Mouse (Mus musculus) layer of hippocampus, adult 9-11 months (tissue): ENCODE results near the gene Tfe3.
"Not testable (repeated sequence)": the region's sequence is repeated elsewhere in the genome, so short reads cannot be mapped to it uniquely, and the experiment has no call there.

Experiments
- DNase-seq: peaks from one replicate; pipeline ENCODE4 v3.0.0; 2022

Tfe3 gene

DNA sequence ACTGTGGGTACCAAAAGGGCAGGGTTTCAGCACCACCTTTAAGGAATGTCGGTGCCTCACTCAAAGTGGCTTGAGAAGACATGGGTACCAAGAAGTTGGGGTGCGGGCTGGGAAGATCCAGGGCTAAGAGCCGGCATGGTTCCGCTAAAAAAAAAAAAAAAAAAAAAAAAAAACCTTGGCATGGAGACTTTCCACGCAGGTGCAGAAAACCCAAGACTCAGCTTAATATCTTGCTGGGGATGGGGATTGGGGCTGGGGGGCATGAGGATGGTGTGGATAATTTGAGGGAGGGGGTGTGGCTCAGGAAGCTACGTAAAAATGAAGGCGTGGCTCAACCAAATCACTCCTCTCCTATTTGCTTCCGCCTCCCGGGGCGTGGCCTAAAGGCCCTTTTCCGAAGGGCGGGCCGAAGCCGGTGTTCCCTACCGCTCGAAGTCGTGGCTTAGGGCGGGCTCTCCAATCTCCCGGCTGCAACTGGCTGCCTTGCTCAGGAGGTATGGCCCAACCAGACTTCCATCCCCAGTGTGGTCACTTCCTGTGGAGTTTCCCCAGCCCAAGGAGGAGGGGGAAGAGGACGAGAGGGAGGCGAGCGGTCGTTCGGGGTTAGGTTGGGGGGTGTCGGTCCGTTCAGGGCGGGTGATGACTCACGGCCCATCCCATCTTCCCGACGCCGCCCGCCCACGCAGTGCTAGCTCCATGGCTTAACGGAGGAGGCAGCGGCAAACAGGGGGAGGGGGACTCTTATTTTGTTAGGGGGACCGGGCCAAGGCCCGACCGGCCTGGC lies at the start of gene Tfe3:
Gene Tfe3, plus strand, starts transcription at position 424 of the 784 bp plus-strand sequence.
- DNase-seq = peak; percentile 96

GRCm38 (mm10) chrX:7713764-7714134 lies 48.6 kb upstream of the Tfe3 start:
- DNase-seq = not testable (repeated sequence)

DNA sequence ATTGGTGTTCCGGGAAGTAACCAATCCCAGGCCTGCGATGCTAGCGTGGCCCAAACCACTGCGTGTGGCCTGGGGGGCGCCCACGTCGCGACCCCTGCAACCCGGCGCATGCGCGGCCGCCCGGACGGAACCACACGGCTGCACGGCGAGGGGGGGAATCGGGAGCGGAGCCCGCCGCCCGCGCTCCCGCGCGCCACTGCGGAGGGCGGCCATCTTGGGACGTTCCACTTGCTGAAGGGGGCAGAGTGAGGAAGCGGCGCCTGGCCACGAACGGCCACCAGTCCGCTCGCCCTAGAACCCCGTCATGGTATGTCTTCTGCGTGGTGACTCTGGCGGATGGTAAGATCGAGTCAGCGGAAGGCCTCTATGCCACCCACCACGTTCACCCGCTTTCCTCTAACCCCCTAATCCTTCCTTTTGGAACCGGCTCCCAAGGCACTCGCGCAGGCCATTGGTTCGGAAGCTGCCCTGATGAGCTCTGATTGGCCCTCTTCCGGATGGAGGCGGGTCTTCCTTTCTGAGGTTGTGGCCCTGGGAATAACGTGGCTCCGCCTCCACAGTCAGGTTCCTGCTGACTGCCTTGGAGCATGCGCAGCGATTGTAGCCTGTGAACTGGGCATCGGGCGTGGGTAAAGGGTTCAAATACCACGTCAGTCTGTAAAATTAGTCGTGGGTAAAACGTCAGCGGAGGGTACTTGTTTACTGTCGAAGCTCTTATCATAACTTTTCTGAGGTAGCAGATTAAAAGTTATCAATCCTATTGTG lies 48.0 kb upstream of the Tfe3 start, which contains the start of gene Wdr45:
Gene Wdr45, plus strand, starts transcription at position 199 of the 765 bp plus-strand sequence.
- peak; percentile 98 for DNase-seq

- DNase-seq = not testable (repeated sequence)
Measured at GRCm38 (mm10) chrX:7716058-7716457, 46.3 kb upstream of the Tfe3 start.

DNA sequence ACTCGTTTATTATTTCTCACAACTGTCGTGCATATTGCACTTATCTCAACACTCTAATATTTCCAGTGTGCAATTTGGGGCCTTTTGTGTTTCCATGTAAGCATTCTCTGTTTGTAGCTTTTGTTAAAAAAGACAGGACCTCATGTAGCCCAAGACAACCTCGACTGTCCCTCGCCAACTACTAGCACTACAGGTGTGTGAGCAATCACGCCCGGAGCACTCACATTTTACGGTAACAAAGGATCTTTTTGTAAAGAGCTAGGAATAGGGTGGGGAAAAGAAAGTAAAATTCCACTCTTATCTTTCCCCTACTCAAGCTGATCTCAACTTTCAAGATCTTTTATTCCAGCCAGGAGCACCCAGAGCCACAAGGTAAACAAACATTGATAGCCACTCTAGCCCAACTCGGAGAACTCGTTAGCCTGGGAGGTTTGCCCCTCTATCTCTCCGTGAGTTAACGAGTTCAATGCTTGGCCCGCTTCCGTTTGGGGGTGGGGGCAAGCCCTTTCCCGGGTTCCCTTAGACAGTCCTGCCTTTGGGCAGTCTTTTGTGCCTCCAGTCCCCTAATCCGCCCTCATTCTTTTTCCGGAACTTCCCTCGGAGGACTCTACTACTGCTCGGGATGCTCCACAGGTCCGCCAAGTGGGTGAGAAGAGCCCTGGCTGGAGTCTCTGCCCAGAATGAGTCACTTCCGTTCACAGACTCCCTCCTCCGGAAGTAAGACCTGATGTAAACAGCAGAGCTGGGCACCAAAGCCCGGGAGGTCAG lies 40.7 kb upstream of the Tfe3 start, which contains the start of gene Gm45208:
Gene Gm45208, plus strand, starts transcription at position 732 of the 768 bp plus-strand sequence.
- peak; percentile 72 for DNase-seq

DNA sequence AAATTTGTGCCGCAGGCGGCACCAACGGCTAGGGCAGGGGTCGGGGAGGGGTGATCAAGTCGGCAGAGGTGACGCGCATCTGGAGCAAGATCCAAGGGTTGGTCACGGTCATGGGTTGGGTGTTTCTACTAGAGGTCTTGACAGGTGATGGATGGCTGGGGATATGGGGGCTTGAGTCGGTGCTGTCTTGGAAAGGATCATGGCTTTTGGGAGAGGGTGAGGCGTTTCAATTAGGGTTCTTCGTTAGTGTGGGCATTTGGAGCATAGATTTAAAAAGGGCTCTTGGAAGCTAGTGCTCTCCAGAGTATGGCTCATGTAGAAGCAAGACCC lies 40.1 kb upstream of the Tfe3 start:
- no peak for DNase-seq

- no peak for DNase-seq
Measured at GRCm38 (mm10) chrX:7722691-7723090, 39.7 kb upstream of the Tfe3 start.

DNA sequence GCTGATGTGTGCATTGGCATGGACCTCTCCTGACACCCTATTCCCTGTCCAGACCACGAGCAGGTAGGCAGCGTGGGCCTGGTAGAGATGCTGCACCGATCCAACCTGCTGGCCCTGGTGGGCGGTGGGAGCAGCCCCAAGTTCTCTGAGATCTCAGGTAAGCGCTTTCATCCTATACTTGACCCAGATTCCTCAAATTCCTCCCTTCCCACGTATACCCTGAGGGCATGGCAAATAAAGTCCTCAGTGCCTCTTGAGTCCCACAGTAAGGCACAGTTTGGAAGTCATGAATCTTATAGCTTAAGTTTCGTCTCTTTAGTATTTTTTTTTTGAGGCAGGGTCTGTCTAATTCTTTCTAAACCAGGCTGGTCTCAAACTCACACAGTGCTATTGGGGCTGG lies 38.2 kb upstream of the Tfe3 start:
- DNase-seq = no peak

DNA sequence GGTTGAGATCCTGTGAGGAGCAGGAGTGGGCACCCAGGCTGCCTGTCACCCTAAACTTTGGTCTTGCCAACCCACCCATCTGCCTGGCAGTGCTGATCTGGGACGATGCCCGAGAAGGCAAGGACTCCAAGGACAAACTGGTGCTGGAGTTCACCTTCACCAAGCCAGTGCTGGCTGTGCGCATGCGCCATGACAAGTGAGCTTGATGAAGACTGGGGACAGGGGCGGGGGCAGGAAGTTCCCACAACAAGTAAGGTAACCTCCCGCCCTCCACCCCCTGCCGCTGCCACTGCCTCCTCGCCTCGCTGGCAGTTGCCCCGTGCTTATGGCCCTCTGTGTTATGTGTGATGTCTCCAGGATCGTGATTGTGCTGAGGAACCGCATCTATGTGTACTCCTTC lies 36.5 kb upstream of the Tfe3 start:
- no peak for DNase-seq

- DNase-seq = no peak
Measured at GRCm38 (mm10) chrX:7727176-7727575, 35.2 kb upstream of the Tfe3 start.

GRCm38 (mm10) chrX:7728215-7728921 lies 34.0 kb upstream of the Tfe3 start, which contains the start of gene Praf2:
Praf2 (plus strand) TSS chrX:7728439.
- DNase-seq = peak; percentile 89

GRCm38 (mm10) chrX:7728922-7729265 lies 33.5 kb upstream of the Tfe3 start:
- DNase-seq = no peak

DNA sequence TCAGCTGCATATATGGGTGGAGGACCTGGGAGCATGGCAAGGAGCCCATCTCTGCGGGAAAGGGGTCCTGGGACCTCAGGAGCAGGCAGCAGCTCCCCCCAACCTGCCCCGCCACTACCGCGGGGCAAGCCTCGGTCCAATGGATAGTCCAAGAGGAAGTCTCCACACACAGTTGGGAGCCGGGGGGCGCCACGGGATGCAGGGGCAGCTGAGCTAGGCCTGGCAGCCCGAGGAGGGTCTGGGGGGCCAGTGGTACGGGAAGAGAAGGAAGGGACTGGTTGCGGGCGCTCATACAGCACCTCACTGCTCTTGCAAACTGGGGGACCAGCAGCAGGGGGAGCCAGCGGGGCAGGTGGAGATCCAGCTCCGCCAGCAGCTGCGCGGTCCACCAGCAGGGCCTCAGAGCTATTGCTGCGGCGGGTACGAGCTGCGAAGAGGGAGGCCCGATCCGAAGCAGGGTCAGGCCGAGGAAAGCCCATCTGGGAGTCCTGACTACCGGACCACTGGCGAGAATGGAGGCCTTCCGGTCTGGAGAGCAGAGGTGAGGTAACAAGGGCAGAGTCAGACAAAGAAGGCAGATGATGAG lies 28.7 kb upstream of the Tfe3 start:
- peak; percentile 54 for DNase-seq

- DNase-seq = no peak
Measured at GRCm38 (mm10) chrX:7739336-7740081, 22.9 kb upstream of the Tfe3 start.

DNA sequence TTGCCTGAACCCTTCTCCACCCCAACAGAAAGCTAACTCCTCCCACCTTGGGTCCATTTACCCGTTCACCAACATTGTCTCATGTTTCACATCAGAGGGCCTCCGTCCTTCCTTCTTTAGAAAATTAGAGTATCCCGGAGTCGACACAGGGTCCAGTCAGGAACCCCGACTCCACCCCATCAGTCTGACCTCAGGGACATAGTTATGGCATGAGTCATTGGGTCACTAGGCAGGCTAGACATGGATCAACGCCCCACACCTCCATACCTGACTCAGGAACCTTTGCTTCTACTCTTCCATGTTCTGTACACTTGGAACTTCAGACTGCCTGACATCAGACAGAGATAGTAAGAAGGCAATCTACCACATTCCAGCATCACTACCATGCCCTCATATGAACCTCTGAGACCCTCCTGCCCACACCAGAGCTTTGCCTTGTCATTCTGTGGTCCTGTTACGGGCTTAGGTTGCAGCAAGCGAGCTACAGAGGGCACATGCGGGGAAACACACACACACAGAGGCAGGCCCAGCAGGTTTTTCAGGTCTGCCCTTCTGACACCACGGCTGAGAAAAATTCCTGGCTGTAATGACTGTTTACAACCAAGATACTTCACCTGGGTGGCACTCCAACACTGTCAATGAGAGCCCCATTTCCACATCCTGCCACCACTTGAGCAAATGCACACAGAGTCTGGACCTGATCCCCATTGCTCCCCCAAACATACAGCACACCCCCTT lies 22.1 kb upstream of the Tfe3 start:
- DNase-seq = no peak

DNA sequence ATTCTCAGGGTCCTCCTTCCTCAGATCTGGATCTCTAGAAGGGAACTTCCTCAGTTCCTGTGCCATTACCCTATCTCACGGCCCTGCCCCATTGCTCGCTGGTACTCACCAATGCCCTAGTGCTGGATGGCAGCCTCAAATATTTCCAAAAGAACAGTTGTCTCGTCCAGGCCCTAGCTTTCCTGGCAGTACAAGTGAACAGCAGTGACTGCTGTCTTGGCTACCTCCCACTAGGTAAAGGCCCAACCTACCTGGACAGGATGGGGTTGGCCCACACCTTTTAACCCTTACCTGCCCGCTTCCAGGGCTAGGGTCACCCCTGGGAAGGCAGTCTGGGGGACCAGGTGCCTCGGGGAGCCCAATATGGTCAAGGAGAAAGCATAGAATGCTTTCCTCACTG lies 21.3 kb upstream of the Tfe3 start:
- DNase-seq = no peak

GRCm38 (mm10) chrX:7743470-7743869 lies 18.9 kb upstream of the Tfe3 start:
- no peak for DNase-seq

DNA sequence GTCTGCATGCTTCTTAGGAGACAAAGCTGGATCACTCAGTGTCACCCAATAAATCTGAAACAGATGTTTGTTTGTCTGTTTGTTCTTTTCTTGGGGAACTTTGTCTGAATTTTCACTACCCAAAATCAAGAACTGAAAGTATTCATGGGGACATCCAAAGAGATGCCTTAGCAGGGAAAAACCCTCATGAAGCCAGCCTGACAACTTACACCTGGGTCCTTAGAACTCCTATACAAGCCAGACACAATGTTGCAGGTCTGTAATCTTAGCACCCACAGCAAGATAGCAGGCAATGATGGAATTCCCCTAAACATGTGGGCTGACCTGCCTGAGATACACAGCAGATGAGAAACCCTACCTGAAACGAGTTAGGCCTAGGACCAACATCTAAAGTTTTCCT lies 17.4 kb upstream of the Tfe3 start:
- DNase-seq = no peak

GRCm38 (mm10) chrX:7745429-7745828 lies 16.9 kb upstream of the Tfe3 start:
- no peak for DNase-seq

DNA sequence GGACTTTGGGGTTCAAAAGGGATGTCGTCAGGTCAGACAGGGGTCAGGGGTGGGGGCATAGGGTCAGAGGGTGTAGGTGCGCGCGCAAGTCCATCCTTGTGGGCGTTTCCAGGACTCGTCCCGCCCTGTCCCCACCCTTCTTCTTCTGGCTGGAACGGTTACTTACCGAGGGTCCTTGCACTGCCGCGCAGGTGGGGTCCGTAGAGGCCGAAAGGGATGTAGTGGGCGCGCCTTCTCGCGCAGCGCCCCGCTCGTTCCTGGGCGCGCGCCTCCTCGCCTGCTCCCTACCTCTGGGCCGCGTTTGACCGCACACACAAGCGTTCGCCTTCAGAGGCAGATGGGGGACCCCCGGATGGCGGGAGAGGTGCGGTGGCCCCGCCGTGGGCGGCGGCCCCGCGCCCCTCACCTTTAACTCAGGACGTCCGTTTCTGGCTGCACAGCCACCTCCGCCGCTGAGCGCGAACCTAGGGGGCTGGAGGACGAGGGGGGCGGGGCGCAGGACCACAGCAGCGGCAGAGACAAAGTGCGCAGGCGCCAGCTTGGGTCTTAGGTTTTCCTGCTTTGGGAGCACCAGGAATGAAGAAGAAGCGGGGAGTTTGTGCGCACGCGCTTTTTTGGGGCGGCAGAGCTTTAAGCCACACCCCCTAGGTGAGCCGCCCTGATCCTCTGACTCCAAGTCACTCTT lies 11.8 kb upstream of the Tfe3 start, which contains the start of gene Ccdc120:
Gene Ccdc120, minus strand, starts transcription at position 474 of the 685 bp plus-strand sequence.
- DNase-seq = peak; percentile 68
